Mouse (Mus musculus): ENCODE measurements around the gene Olfr1188. TPM values are rescaled to one million over a fixed set of nuclear protein-coding genes. Genes with fewer than 3 reads are reported as not detected.
"Not testable (repeated sequence)": the region's sequence is repeated elsewhere in the genome, so short reads cannot be mapped to it uniquely, and the experiment has no call there.

Gene Olfr1188
- not detected in 2 replicates for polyA plus RNA-seq (2011; ENCODE audit: insufficient read length, low read depth, missing spikeins)

- Histone ChIP-seq H3K4me3 (ENCODE audit: insufficient read depth, low read length) (no peak within 1 kb of the TSS), H3K27ac (ENCODE audit: insufficient read depth, low read length) (no peak within 1 kb of the TSS), H3K4me1 (ENCODE audit: control insufficient read depth, insufficient read depth, low read length) (no peaks in the 10 kb centered on the region)
- TF ChIP-seq CTCF (IDR thresholded peaks at IDR 0.05; ENCODE audit: borderline replicate concordance, insufficient read depth, low read length), result no peak
- no peak for TF ChIP-seq POLR2A (IDR thresholded peaks at IDR 0.05; ENCODE audit: low read depth, low read length)
Observed at GRCm38 (mm10) chr2:88556635-88557034, at the start of gene Olfr1188. TSS of gene Olfr1188 (plus strand) at chr2:88556935.

- H3K4me3 ChIP-seq (ENCODE audit: insufficient read depth, low read length), result no peak within 1 kb of the TSS
- TF ChIP-seq CTCF (IDR thresholded peaks at IDR 0.05; ENCODE audit: borderline replicate concordance, insufficient read depth, low read length) (no peak), POLR2A (IDR thresholded peaks at IDR 0.05; ENCODE audit: low read depth, low read length) (no peak)
Observed at GRCm38 (mm10) chr2:88518251-88518650, 38.5 kb upstream of the Olfr1188 start, which contains the start of gene Olfr1186. TSS of gene Olfr1186 (plus strand) at chr2:88518551.

GRCm38 (mm10) chr2:88525720-88526119, 31.0 kb upstream of the Olfr1188 start:
- Histone ChIP-seq H3K27ac (ENCODE audit: insufficient read depth, low read length) (no peak overlapping the region), H3K4me3 (ENCODE audit: insufficient read depth, low read length) (no peak overlapping the region), H3K4me1 (ENCODE audit: control insufficient read depth, insufficient read depth, low read length) (no peaks in the 10 kb centered on the region)
- no peak for TF ChIP-seq POLR2A (IDR thresholded peaks at IDR 0.05; ENCODE audit: low read depth, low read length)
- TF ChIP-seq CTCF (IDR thresholded peaks at IDR 0.05; ENCODE audit: borderline replicate concordance, insufficient read depth, low read length), result no peak

More at GRCm38 (mm10) chr2:88518251-88518650, 38.5 kb upstream of the Olfr1188 start, which contains the start of gene Olfr1186:
- Histone ChIP-seq H3K27ac (ENCODE audit: insufficient read depth, low read length) (no peak within 1 kb of the TSS), H3K4me1 (ENCODE audit: control insufficient read depth, insufficient read depth, low read length) (no peaks in the 10 kb centered on the region)

- not testable (repeated sequence) for H3K4me1 ChIP-seq (ENCODE audit: control insufficient read depth, insufficient read depth, low read length); H3K27ac ChIP-seq (ENCODE audit: insufficient read depth, low read length); H3K4me3 ChIP-seq (ENCODE audit: insufficient read depth, low read length)
Observed at GRCm38 (mm10) chr2:88572696-88573095, 16.0 kb downstream of the Olfr1188 start.

DNA sequence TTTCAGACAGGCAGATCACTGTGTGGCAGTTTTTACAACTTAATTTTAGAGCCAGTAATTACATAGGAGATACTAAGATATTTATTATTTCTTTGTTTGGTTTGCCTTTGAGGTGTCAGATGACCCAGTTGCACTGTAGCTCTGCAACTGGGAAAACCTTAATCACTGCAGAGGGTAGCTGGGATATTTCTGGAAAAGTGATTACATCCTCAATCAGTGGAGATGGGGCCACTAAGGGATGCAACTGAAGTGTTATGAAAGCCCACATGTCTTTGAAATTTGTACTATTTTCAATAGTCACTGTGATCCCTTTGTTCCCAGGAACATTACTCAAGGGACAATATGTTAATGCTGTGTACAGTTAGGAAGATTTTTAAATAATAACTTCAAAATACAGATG, 29.4 kb downstream of the Olfr1188 start, which contains the start of gene Olfr1189:
Olfr1189 (plus strand) TSS at position 301 of the 400 bp plus-strand sequence.
- H3K27ac ChIP-seq (ENCODE audit: insufficient read depth, low read length), result no peak within 1 kb of the TSS
- no peak within 1 kb of the TSS for H3K4me3 ChIP-seq (ENCODE audit: insufficient read depth, low read length)
- H3K4me1 ChIP-seq (ENCODE audit: control insufficient read depth, insufficient read depth, low read length), result no peaks in the 10 kb centered on the region
- TF ChIP-seq CTCF (IDR thresholded peaks at IDR 0.05; ENCODE audit: borderline replicate concordance, insufficient read depth, low read length) (no peak), POLR2A (IDR thresholded peaks at IDR 0.05; ENCODE audit: low read depth, low read length) (no peak)

Other genes with a start within 250 kb of the Olfr1188 start
- gene Olfr1174-ps, start 241.8 kb upstream of the Olfr1188 start, polyA plus RNA-seq (2011; ENCODE audit: insufficient read length, low read depth, missing spikeins), result not detected in 2 replicates
- gene Olfr1175-ps, start 229.7 kb upstream of the Olfr1188 start, polyA plus RNA-seq (2011; ENCODE audit: insufficient read length, low read depth, missing spikeins), result not detected in 2 replicates
- gene Olfr1176, start 220.2 kb upstream of the Olfr1188 start, polyA plus RNA-seq (2011; ENCODE audit: insufficient read length, low read depth, missing spikeins), result not detected in 2 replicates
- gene Olfr1177-ps, start 210.4 kb upstream of the Olfr1188 start, polyA plus RNA-seq (2011; ENCODE audit: insufficient read length, low read depth, missing spikeins), result not detected in 2 replicates
- not detected in 2 replicates for gene Olfr1178, start 169.9 kb upstream of the Olfr1188 start, polyA plus RNA-seq (2011; ENCODE audit: insufficient read length, low read depth, missing spikeins)
- gene Olfr1179, start 150.5 kb upstream of the Olfr1188 start, polyA plus RNA-seq (2011; ENCODE audit: insufficient read length, low read depth, missing spikeins), result not detected in 2 replicates
- gene Olfr1180, start 137.8 kb upstream of the Olfr1188 start, polyA plus RNA-seq (2011; ENCODE audit: insufficient read length, low read depth, missing spikeins), result not detected in 2 replicates
- gene Olfr1181, start 130.8 kb upstream of the Olfr1188 start, polyA plus RNA-seq (2011; ENCODE audit: insufficient read length, low read depth, missing spikeins), result not detected in 2 replicates
- not detected in 2 replicates for gene Gm13757, start 107.8 kb upstream of the Olfr1188 start, polyA plus RNA-seq (2011; ENCODE audit: insufficient read length, low read depth, missing spikeins)
- not detected in 2 replicates for gene Olfr1183, start 102.1 kb upstream of the Olfr1188 start, polyA plus RNA-seq (2011; ENCODE audit: insufficient read length, low read depth, missing spikeins)
- not detected in 2 replicates for gene Olfr1184, start 73.3 kb upstream of the Olfr1188 start, polyA plus RNA-seq (2011; ENCODE audit: insufficient read length, low read depth, missing spikeins)
- not detected in 2 replicates for gene Olfr1185-ps1, start 63.6 kb upstream of the Olfr1188 start, polyA plus RNA-seq (2011; ENCODE audit: insufficient read length, low read depth, missing spikeins)
- gene Olfr1186, start 38.4 kb upstream of the Olfr1188 start, polyA plus RNA-seq (2011; ENCODE audit: insufficient read length, low read depth, missing spikeins), result not detected in 2 replicates
- gene Olfr1189, start 29.5 kb downstream of the Olfr1188 start, polyA plus RNA-seq (2011; ENCODE audit: insufficient read length, low read depth, missing spikeins), result not detected in 2 replicates
- gene Olfr1191-ps1, start 83.6 kb downstream of the Olfr1188 start, polyA plus RNA-seq (2011; ENCODE audit: insufficient read length, low read depth, missing spikeins), result not detected in 2 replicates
- not detected in 2 replicates for gene Olfr1192-ps1, start 91.6 kb downstream of the Olfr1188 start, polyA plus RNA-seq (2011; ENCODE audit: insufficient read length, low read depth, missing spikeins)
- not detected in 2 replicates for gene Olfr1193, start 118.7 kb downstream of the Olfr1188 start, polyA plus RNA-seq (2011; ENCODE audit: insufficient read length, low read depth, missing spikeins)
- not detected in 2 replicates for gene Olfr1195, start 132.3 kb downstream of the Olfr1188 start, polyA plus RNA-seq (2011; ENCODE audit: insufficient read length, low read depth, missing spikeins)
- gene Olfr1196, start 147.7 kb downstream of the Olfr1188 start, polyA plus RNA-seq (2011; ENCODE audit: insufficient read length, low read depth, missing spikeins), result not detected in 2 replicates
- not detected in 2 replicates for gene Olfr1197, start 175.4 kb downstream of the Olfr1188 start, polyA plus RNA-seq (2011; ENCODE audit: insufficient read length, low read depth, missing spikeins)
- gene Olfr1198, start 194.4 kb downstream of the Olfr1188 start, polyA plus RNA-seq (2011; ENCODE audit: insufficient read length, low read depth, missing spikeins), result not detected in 2 replicates
- gene Olfr1199, start 203.5 kb downstream of the Olfr1188 start, polyA plus RNA-seq (2011; ENCODE audit: insufficient read length, low read depth, missing spikeins), result not detected in 2 replicates
- gene Olfr1200, start 213.6 kb downstream of the Olfr1188 start, polyA plus RNA-seq (2011; ENCODE audit: insufficient read length, low read depth, missing spikeins), result not detected in 2 replicates
- gene Olfr1201, start 236.1 kb downstream of the Olfr1188 start, polyA plus RNA-seq (2011; ENCODE audit: insufficient read length, low read depth, missing spikeins), result not detected in 2 replicates

All from embryonic fibroblast, embryonic 13.5 days (primary cell).